Mouse (Mus musculus) left cerebral cortex, postnatal 25 days (tissue): ENCODE measurements around the gene P4hb. TPM values are rescaled to one million over a fixed set of nuclear protein-coding genes. Genes with fewer than 3 reads are reported as not detected.
A peak's percentile ranks its signal among the peaks of the same experiment; 100 is the strongest.

Experiments
- DNase-seq, 2 experiments: peaks; one replicate each; pipeline ENCODE4 v3.0.0; 2022; ENCODE audit warnings: low spot score in 2 of 2, mixed read lengths in 1 of 2
- intact Hi-C: fragments of 180-260 bp; cut with DNase I; formaldehyde crosslinking; loops from one replicate; pipeline ENCODE4 v1.15.1; 2025
- total RNA-seq, 2 experiments: library from RNA; stranded (reverse); gene quantifications; 2 replicates each; pipeline ENCODE4 v1.2.3; 2021

Gene P4hb
- total RNA-seq, 2 experiments from 2014 or later = 125 to 127 TPM

DNA sequence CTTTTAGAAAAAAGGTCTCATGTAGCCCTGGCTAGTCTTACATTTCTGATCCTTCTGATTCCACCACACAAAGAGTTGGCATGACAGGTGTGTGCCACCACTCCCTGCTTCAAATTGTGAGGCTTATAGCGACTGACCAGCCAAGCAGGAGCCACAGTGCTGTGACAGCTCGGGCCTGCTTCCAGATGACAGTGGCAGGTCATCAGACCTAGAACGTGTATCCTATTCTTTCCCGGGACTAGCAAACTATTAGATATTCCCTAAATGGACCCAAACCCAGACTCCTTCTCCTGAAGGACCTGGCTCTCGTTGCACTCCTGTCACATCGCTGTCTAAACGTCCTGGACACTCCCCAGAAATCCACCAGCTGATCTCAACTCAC is 24.3 kb downstream of the P4hb start:
- no peak for DNase-seq
- intact Hi-C loops = no loop called here

DNA sequence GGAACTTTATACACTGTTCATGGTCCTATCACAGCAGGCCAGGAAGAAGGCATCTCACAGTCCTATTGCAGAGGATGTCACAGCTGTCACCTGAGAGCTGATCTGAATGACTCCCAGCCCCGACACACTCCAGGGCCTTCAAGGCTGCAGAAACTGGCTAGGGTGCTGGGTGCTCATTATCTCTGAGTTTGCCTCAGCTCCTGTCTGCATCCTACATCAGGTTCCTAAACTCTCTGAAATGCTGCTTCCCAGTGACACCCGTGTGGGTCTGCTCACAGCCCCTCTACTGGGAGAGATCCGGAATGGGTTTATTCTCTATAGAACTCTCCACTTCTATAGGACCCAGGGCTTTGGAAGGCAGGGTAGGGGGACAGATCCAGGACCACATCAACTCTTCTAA is 24.8 kb downstream of the P4hb start:
- intact Hi-C loops = no loop called here
- DNase-seq = no peak

DNA sequence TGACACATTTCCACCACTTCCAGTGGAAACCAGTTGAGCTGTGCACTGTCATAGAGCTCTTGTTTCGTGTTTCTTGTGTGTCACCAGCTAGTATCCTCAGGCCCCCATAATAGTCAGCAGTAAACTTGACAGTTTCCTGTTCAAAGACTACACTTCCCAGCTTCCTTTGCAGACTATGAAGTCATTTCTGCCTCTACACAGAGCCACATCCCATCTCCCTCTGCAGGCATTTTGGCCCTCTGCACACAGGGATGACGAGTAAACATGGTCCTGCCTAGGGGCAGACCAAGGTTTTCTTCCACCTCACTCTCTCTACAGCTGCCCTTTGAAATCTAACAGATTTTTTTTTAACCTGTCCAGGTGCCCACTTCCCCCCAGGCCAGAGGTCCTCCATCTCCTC is 25.6 kb downstream of the P4hb start:
- intact Hi-C loops = no loop called here
- peak in 1 of 2 experiments; percentile 11 for DNase-seq

DNA sequence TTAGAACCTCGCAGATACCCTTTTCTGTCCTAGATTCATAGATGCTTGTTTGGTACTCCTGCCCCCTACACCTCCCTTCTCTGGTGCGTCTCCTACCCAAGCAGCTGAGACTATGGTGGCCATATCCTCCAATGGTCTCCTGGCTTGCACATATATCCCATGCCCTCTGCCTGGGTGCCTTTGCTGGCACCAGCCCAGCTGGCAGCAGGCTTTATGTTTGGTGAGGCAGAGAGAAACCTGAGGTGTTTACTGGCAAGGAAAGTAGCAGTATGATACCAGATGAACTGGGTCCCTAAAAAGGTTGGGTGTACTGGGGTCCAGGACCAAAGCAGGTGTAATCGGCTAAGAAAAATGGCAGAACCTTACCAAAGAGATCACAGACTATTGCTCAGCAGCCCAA is 27.1 kb downstream of the P4hb start:
- no peak for DNase-seq
- intact Hi-C loops = no loop called here

DNA sequence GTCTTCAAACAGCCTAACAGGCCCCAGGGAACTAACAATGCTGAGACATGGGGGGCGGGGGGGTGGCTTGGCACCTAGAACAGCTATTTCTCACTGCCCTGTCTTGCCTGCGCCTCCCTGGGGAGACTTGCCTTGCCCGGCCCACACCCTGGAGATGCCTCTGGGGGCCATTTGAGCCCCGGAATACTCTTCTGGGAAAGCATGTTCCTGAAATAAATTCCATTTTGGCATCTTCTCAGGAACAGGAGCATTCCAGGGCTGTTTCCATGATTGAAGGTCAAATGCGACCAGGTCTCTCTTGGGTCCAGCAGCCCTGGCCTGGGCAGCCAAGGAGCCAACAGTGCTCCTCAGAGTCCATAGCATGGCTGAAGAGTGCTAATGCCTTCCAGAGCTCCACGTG is 30.7 kb downstream of the P4hb start:
- DNase-seq = no peak
- intact Hi-C loops = no loop called here

DNA sequence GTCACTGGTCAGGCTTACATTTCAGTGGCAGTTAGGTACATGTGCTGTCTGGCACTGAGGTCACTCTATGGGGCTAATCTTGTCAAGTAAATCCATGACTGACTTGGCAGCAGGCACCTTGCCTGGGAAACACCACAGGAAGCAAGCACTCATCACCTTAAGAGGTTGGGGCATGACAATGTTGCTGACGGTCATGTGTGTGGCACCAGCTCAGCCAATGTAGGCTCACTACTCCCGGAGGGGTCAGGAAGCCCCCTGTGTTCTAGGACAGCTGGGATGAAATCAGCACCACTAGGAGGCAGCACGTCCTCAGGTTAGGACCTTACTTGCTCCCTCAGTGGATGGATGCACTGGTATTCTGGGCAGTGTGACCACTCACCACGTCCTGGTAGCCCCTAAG is 31.1 kb downstream of the P4hb start:
- intact Hi-C loops = no loop called here
- no peak for DNase-seq

DNA sequence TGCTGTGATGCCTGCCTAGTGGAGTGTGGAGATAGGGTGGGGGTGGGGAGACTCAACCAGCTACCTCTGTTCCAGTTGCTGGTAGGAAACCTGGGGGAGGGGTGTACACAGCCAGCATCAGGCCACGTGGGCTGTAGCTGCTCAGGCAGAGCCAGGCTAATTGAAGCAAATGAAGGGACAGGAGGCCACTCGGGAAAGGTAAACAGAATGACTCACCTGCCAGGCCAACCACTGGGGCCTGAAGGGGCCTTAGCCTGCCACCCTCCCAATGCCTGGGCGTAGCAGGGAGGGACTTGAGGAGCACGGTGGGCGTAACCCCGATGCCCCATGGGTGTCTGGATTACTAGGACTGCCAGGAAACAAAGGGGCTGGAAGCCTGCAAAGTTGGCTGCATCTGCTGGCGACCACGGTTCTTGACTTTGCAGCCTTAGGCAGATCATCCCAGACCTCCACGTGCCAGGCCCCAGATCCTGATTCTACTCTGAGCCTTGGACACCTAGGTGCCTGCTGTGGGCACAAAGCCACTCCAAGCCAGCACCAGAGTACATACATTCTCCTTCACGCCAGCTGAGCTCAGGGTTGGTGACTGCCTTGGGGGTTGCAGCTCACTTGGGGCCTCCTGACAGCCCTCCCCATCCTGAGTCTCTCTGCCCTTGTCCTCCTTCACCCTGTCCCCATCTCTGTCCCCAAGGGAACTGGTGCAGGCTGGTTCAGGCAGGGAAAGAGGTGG is 33.6 kb downstream of the P4hb start:
- intact Hi-C loops = no loop called here
- DNase-seq = no peak

DNA sequence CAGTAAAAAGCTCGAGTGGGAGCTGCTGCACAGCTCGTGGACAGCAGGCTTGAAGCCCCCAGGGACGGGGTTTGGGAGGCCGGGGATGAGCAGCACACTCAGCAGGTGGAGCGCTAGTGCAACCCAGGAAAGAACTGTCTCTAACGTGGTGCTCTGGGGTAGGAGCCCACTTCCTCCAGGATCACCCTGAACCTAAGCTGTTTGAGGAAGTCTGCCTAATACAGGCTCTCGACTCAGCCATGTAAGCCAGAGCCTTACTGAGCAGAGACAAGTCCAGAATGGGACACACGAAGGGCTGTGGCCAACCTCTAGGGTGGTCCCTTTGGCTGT is 34.1 kb downstream of the P4hb start:
- no peak for DNase-seq
- intact Hi-C loops = no loop called here

DNA sequence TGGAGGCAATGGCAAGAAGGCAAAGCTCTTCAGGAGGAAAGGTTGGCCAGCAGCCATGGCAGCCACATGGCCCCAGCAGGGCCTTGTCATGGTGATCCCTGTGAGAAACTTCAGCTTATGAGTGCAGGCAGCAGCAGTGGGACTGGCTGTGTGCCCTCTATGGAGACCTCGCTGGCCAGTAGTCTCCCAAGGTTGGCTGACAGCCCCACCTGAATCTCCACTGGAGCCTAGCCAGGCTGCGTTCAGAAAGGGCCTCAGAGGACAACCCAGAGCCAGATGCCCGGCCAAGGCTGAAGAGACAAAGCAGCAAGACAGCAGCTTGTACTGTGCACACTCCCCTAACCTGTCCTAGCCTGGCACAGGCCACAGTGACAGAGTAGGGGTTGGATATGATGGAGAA is 34.6 kb downstream of the P4hb start:
- intact Hi-C loops = no loop called here
- DNase-seq = no peak

DNA sequence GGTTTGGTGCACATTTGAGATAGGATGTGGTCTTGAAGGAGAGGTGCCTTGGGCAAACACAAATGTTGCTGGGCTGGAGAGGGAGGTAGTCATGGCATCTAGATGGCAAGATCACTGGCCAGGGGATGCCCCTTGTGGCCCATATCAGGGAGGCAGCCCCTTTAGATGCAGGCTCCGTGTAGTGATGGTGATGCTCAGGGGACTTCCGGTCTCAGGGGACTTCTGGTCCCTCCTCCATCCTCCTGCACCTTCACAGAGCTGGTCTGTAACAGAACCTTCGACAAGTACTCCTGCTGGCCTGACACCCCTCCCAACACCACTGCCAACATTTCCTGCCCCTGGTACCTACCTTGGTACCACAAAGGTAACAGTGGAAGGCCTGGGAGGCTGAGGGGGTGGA is 37.2 kb downstream of the P4hb start:
- intact Hi-C loops = no loop called here
- no peak for DNase-seq

DNA sequence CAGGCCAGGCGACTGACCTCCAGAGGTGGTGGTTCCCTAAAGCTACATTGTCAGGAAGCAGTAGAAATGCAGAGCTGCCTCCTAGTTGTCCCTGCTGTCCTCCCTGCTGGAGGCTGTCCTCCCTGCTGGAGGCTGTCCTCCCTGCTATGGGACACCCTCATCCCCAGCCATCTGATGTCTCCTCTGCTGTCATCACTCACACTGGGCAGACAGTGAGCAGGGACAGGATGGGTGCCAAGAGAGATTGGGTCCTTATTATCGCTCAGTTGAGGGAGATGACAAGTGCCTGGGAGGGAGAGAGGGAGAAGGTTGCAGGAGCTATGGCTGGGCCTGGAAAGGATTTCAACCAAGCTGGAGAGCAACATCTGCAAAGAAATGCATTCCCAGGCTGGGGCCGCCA is 37.9 kb downstream of the P4hb start:
- intact Hi-C loops = no loop called here
- no peak for DNase-seq

DNA sequence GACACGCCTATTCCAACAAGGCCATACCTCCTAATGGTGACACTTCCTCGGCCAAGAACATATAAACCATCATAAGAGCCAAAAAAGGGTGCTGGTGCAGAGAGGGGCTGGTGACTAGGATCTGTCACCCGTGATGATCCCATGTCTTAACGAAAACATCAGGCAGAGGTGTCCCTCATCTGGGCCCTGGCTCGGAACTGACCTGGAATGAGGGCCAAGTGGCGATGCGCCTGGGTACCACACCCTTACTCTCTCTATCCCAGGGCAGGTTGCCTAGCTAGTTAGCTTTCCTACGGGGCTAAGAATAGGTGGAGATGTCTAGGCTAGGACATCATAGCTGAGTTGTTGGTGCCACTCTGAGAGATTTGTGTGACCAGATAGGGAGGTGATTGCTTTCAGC is 39.0 kb downstream of the P4hb start:
- no peak for DNase-seq
- intact Hi-C loops = no loop called here

DNA sequence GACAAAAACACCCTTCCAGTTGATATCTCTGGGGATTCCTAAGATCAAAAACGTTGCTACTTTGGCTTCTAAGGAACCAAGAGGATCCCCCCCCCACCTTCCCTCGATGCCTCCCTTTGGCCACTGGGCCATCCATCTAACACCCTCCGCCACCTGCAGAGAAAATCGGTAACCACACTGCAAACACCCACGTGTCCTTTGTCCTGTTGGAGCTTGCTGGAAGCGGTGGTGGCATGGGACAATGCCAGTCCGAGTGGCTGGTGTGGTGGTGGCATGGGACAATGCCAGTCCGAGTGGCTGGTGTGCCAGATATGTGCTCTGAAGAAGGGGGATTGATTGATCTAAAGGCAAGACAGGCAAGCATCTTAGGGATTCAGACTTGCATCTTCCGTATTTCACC is 41.4 kb downstream of the P4hb start:
- intact Hi-C loops = no loop called here
- no peak for DNase-seq

DNA sequence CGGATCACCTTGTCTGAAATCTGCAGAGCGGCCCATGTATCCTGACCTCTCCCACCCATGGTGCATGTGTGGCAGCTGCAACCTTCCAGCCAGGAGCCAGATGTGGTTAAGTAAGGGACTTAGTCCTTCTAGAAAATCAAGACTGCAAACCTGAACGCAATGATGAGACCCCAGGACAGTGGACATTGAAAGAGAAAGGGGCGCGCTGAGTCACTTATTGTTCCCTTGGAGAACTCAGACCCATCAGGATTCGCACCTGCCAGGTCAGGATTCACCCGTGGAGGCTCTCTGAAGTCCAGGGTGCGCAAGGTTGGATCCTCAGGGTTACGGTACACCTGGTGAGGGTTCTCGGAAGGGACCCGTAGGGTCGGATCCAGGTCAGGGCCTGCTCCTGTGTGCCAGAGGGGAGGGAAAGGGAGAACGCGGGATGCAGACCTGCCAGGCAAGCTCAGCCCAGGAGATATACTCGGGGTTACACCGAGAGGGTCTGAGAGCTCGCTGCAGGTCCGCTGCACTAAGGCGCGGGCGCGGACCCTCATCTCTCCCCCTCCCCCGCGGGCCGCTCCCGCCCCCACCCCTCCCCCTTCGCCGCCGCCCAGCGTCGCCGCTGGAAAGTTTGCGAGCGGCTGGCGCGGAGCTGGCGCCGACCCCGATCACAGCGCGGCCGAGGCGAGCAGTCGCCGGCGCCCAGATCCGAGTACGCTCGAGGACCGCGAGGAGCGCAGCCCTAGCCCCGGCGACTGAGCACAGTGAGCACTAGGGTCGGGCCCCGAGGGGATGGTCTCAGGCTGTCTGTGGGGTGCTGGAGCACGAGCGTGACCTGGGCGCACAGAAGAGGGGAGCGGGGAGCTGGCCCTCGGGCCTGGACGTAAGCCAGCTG is 42.7 kb downstream of the P4hb start, which contains the start of gene Gcgr:
Gene Gcgr (plus strand): TSS at position 615 of the 880 bp plus-strand sequence.
- DNase-seq = no peak
- intact Hi-C loops = no loop called here

DNA sequence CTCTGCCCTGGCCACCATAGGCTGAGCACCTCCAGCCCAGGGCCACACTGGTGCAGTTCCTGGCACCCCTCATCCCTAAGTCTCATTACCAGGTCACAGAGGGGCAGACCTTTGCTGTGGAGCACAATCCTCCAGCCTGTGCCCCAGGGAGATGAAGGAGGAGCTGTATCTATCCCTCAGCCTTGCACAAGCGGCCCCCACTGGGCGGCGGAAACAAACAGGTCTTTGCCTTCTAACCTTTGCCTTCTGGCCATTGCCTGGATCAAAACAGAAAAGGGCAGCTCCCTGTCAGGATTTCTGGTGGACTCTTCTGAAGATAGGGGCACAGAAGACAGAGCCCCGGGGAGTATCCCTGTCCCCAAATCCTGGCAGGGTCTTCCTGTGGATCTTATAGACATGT is 44.1 kb downstream of the P4hb start:
- intact Hi-C loops = no loop called here
- no peak for DNase-seq

DNA sequence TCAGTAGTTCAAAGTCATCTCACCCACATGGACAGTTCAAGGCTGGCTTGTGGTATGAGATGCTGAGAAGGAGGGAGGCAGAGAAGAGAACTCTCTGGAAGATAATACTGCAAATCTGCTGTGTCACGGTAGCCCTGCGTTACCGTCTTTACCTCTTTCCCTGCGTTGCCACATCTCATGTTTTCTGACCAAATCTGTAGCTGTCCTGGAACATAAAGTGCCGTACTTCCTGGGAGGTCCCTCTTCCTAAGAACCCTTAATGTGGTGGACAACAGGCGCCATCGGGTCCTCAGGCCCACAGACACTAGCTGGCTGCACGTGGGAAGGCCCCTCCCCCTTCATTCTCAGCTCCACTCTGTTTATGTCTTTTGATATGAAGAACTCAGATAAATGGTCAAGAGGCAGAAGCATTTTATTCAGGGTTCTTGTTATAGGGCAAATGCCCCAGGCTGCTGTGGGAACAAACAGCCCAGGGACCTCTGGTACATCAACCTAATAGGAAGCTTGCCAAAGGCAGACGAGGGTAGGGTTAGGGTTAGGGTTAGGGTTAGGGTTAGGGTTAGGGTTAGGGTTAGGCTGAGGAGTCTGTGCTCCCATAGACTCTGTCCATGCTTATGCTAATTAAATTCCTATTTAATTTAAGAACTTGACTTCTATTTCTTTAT is 45.2 kb downstream of the P4hb start:
- no peak for DNase-seq
- intact Hi-C loops = no loop called here

DNA sequence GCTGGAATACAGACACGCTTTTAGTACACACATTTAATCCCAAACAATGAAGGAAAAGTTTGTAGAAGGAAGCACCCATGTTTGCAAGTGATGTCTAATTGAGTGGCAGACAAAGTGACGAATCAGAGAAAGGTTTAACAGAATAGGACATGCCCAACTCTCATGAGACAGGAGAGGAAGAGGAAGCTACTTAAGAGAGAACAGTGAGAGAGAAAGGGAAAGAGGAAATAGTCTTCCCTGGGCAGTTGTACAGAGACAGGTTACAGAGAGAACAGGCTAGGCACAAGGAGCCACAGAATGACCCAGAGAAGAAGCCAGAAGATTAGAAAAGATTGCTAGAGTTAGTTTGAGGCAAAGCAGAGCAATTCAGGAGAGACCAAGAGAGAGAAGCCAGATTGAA is 47.1 kb downstream of the P4hb start:
- intact Hi-C loops = no loop called here
- no peak for DNase-seq

DNA sequence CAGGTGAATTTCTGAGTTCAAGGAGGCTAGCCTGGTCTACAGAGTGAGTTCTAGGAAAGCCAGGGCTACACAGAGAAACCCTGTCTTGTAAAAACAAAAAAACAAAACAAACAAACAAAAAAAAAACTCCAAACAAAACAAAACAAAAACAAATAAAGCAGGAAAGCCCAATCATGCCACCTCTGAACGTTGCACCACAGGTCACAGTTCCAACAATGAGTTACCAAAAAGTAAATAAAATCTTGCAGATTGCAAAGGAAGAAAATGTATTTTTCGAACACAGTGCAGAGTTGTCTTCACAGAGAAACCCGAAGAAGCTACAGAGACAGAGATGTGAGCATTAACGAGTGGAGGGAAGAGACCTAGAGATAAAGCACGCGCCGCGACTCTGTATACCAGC is 50.5 kb downstream of the P4hb start:
- intact Hi-C loops = no loop called here
- no peak for DNase-seq

DNA sequence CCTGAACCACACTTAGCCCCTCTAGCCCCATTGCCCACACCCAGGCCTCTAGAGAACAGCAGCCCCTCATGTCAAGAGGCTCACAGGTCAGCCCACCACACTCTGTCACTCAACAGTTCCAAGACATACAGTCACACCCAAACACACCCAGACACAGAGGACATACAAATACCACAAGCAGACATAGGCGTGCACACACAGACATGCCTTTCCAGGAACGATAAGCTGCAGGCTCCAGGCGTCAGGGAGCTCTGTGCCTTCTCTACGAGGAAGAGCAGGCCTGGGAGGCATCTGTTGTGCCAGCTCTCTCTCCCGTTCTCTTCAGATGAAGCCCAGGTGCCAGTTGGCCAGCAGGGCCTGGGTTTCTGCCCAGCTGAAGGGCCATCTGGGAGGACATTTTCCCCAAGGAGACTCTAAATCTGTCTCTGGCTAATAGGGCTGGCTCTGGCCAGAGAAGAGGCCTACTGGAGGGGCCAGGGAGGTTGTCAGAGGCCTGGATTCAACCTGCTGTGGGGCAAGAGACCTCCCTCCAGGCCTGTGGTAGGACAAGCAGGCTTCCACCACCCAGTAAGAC is 52.0 kb downstream of the P4hb start:
- intact Hi-C loops = no loop called here
- no peak for DNase-seq

DNA sequence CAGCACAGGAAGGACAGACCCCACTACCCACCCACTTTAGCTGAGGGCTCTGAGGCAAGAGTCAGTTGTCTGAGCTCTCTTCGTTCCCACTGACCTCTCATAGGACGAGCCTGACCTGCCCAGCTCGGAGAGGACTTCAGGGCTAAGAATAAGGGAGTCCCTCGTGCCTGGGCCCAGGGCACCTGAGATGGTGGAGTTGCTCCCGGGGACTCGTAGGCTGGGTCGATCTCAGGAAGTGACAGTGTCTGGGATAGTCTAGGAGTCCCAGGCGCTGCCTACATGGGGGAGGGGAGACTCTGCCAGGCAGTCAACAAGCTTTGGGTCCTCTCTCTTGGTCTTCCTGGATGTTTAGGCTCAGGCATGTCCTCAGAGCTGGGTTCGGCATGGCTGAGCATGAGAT is 52.6 kb downstream of the P4hb start:
- DNase-seq = no peak
- intact Hi-C loops = no loop called here
